Mouse (Mus musculus) layer of hippocampus, adult 9-10 months (tissue): Measurements from ENCODE around the gene Ptpn13.

Experiments used
- DNase-seq: peaks from one replicate; pipeline ENCODE4 v3.0.0; 2022; ENCODE audit warnings: low spot score

Ptpn13 gene

DNA sequence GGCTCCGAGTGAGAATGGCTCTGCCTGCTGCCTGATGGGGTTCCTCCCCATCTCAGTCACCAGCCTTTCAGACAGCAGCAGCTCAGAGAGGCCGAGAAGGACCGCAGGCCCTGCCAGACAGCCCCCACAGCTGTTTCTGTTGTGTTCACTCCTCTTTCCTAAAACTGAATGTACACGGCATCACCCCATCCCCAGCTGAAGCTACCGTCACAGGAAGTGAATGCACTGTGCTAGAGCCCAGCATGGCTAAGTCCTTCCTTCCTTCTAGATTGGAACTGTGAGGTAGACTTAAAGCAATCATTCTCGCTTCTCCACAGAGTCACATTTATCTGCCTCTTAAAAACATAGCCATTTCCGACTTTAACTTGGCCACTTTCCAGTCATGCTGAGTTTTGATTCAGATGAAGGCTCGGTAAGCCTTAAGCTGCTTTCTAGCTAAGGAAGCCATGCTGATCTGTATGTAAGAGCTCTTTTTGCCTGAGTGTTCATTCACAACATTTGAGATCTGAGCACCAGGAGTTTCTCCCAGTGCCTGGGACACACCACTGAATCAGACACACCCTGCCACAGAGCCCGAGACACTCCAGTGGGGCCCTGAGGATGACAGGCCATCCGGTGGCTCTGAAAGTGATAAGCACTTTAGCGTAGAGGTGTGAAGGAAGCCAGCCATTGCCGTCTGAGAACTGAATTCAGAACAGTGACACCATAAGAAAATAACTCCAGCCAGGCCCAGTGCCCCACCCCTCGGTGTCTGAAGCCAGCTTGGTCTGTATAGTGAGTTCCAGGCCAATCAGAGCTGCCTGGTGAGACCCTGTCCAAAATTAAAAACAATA is 170.6 kb downstream of the Ptpn13 start:
- no peak for DNase-seq

DNA sequence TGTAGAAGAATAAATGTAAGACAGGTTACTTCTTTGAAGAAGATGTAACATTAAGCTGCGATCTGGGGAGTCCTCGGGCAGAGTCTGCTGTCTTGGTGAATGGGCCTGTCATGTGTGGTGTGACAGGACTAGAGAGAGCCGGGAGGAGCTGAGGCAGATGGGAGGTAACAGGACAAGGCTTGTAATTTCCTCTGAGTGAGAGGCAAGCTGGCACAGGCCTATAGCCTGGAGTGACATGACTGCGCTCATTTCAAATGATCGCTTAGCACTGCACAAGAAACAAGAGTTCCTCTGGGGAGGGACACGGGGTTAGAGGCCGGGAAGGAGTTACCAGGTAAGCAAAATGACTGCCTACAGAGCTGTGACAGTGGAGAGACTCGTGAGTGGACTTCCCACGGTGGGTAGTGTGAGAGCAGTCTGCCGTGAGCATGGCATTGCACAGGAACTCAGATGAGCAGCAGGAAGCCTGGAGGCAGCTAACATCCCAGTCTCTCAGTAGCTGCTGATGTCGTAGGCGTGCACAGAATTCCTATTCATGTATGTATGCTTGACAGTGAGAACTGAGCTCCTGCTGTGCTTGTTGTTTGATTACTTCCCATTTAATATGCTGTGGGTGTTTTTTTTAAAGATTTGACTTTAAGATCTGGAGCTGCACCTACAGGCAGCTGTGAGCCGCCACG is 171.6 kb downstream of the Ptpn13 start:
- DNase-seq = no peak

DNA sequence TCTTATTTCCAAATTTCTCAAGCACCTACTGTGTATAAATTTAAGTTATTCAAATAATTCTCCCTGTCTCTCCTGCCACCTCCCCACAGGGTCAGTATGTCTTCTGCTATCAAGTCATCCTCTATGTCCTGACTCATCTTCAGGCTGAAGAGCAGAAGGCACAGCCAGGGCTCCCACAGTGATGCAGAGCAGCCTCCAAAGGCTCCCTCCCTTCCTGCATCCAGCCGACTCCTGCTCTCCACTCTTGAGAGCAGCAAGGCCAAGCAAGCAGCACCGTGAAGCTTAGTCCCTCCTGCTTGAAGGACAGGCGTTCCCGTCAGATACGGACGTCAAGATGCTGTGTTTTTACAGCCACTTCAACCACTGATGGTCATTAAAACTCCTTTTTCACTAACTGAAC is 172.6 kb downstream of the Ptpn13 start:
- no peak for DNase-seq

DNA sequence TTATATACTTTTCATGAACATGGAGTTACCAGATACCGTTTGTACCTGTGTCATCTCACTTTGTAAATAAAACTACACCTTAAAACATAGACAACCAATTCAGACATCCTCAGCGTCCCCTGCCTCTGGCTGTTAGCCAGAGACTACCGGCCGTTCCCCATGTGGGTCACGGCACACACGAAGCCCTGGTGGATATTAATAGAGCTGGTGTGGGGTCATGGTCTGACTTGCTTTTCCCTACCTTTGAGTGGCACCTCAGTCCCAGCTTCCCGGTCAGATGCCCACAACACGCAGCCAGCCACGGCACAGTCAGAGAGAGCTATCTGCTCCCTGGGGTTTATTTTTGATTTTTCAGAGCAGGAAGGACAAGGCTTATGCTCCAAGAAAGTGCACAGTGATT is 173.3 kb downstream of the Ptpn13 start:
- DNase-seq = no peak

DNA sequence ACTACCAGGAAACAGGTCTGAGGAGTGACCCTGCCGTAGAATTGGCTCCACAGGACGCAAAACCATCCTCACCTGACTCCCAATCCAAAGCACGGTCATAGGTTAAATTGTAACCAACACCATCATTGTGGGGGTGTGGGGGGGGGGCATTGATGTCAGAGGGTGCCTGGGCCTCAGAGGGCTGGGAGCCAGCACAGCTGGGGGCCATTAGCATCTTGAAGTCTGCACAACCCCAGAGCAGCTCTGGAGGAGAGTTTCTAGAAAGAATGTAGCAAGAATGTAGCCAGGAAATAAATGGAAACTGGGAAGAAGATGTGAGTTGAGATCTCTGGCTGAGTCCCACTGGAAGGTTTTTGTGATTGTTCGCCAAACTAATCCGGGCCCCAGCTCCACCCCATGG is 173.9 kb downstream of the Ptpn13 start:
- no peak for DNase-seq

DNA sequence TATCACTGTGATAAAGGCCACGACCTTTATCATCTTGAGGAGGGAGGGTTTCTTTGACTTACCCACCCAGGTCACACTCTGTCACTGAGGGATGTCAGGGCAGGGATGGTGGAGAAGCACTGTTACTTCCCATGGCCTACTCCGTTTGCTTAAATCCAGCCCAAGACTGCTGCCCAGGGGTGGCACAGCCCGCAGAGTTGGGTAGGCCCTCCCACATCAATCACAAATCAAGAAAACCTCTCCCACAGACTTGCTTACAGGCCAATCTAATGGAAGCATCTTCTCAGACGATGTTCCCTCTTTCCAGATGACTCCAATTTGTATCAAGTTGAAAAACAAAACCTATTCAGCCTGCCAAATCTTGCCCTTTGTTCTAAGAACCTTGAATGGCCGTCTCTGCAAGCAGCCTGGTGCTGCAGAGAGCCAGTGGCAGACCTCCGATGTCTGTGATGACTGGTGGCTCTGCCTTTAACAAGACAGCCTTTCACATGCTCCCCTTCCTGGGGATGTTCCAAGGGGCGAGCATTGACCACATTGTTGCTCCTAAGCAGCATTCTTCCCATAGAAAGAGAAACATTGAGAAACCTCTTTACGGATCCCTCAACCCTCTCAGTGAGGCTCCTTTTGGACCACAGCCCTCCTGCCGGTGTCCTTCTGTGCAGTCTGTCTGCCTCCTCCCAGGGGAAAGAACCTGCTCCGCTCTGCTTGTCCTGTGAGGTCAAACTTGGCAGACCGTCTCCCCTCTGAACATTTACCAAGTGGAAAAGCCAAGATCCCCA is 178.3 kb downstream of the Ptpn13 start:
- DNase-seq = no peak

DNA sequence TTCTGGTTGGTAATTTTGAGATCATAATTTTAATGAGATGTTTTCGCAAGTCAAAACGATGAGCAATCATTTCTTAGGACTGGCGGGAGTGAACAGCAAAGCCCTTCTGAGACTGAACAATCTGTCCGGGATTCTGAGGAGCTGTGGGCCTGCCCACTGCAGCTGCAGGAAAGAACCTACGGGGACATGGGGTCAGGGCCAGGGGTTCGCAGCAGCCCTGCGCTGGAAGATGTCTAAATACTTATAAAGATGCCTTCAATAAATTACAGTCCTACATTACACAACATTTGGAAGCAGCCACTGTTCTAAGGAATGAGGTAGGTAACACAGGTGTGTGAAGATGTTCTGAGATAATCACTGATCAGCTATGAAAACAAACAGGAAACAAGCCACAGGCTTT is 180.7 kb downstream of the Ptpn13 start:
- no peak for DNase-seq

DNA sequence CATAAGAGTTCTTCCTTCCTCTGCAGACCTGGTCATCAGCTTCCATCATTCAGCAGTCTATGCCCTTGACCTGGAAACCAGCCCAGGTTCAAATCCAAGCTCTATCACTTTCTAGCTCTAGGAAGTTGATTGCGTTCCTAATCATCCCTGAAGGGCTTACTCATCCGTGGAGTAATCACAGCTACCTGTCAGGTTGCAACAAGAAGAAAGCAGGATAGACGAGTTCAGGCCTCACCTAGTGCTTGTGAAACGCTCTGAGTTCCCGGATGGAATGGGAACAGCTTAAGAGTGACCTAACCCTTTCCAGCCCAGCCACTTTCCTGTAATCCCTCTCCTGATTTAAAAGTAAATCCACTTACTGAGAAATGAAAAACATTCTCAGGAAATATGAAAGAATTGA is 185.2 kb downstream of the Ptpn13 start:
- no peak for DNase-seq

DNA sequence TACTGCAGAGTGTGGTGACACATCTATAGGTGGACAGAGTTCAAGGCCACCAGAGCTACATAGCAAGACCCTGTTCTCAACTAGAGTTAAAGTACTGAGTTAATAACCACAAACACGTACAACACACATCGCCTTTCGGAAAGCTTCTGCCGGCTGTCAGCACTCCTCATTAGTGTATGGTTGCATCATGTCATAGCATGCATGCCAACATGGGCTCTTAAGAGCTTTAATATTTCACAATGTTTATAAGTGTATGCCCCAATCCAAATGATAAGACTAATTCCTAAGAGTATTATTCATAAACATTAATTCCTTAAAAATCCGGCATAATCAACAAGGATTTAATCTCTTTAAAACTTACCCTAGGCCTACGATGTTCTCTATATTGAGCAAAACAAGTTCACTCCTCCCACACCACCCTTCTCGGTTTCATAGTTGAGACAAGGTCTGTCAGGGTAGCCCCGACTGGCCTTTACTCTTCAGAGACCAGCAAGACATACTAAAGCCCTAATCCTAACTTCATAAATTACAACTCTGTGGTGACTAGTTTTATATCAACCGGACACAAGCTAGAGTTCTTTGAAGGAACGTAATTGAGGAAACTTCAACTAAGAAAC is 186.0 kb downstream of the Ptpn13 start:
- DNase-seq = no peak

DNA sequence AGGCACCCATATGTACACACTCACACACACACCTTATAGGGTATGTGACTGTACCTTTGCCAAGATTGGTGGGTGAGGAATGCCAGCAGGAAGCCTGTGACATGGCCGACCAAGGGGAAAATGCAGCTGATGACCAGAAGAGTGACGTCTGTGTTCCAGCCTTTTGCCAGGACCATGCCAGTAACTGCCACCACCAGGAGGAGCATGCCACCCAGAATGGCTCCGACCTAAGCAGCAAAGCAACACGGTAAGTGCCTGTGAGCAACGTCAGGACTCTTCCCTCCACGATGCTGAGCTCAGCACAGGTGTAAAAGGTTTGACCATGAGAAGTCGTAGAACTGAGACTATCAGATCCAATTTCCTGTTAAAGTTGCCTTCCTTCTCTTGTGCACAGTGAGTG is 187.3 kb downstream of the Ptpn13 start:
- DNase-seq = no peak

DNA sequence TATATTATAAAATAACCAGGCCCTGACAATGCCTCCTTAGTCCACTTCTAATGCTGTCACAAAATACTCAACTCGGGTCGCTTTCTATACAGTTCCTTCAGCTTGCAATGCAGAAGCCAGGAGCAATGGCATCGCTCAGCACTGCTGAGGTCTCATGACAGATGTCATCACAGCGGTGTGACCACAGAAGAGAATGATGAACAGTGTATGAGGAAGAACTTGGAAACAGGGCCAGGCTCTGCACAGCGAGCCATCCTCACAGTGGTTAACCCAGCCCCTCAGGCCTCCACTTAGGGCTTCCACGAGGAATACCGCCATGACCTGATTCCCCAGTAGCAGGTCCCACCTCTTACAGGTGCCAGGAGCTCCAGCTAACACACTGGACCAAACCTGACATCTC is 189.4 kb downstream of the Ptpn13 start:
- no peak for DNase-seq

DNA sequence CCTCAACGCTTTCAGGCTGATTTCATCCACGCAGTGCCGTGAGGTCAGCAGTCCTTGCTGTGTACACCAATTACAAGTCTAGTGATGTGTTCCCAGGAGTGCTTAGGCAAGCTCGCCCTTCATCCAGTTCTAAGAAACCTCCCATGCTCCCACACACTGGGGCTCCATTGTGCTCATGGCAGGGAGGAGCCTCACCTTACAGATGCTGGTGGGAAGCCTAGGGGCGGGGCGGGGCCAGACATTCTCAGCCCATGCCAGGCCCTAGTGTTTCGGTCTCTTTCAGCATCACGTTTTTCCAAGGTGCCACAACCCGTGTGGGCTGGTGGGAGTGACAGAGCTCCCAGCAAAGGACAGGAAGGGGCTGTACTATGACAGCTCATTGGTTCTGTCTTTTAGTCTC is 192.2 kb downstream of the Ptpn13 start:
- DNase-seq = no peak

DNA sequence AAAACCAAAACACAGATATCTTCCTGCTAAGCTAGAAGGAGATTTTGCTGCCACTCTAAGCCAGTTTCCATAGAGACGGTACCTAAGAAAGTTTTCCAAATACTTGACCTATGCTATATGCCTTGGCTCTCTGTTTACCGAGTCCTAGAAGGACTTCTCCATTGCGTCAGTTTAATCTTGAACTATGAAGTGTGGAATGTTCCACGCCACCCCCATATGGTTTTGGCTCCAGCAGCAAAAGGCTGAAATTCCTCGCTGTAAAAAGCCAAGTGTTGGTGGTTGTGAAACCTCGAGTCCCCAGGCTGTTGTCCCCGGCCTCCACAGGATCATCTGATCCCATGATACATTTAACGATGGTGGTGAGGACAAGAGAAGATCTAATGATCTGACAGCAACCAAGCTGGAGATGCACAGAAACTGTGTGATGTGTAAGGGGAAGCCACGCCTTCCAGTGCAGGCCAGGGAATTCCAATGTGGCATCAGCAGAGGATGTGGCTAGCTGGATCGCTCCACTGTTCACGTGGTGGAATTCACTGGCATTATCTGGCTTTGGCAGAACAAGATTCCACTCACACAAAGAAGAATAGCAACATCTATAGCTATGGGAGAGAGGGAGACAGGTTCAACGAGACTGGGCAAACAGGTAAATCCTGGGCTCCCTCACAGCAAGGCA is 195.4 kb downstream of the Ptpn13 start:
- no peak for DNase-seq

DNA sequence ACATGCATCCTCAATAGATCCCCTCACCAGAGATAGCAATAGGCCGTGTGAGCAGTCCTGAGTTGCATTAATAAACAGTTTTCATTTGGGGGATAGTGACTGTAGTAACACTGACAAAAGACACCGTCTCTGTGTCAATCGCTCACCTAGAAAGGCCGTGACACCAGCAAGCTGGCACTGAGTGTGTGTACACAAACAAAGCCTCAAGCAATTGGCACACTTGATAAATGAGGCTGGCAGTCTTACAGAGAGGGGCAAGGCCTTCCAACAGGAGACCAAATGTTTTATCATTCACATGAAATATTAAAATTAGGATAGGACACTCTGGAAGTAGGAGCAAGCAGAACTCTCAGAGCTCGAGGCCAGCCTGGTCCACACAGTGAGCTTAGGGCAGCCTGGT is 197.3 kb downstream of the Ptpn13 start:
- no peak for DNase-seq

DNA sequence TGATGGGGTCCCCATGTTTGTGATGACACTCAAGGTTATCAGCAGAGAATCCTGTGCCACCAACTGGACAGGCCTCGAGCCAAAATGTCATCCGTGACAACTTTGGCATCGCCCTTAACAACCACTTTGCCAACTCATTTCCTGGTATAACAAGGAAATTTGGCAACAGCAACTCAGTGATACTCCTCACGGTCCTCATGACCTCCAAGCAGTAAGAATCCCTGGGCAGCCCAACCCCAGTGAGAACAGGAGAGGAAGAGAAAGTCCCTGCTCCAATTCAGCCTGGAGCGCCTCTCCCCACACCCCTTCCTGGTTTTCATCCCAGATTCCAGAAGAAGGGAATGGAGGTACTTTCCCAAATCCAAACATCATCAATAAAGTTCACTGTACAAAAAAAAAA is 199.8 kb downstream of the Ptpn13 start:
- no peak for DNase-seq

DNA sequence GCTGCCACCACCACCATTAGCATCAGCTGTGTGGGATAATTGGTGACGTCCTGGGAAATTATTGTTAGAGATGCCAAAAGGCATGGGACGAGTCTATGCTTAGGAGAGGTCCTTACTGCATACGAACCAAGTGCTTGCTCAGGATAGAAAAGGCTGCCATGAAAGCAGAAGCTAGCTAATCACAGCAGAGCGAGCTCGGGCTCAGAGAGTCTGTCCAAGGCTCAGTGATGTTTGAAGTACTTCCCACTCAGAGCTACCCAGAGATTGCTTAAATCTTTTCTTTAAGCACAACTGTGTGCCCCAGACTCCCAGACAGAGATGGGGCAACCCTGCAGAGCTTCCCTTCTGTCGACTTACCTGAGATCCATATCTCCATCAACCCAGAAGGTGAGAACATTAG is 203.5 kb downstream of the Ptpn13 start:
- no peak for DNase-seq

DNA sequence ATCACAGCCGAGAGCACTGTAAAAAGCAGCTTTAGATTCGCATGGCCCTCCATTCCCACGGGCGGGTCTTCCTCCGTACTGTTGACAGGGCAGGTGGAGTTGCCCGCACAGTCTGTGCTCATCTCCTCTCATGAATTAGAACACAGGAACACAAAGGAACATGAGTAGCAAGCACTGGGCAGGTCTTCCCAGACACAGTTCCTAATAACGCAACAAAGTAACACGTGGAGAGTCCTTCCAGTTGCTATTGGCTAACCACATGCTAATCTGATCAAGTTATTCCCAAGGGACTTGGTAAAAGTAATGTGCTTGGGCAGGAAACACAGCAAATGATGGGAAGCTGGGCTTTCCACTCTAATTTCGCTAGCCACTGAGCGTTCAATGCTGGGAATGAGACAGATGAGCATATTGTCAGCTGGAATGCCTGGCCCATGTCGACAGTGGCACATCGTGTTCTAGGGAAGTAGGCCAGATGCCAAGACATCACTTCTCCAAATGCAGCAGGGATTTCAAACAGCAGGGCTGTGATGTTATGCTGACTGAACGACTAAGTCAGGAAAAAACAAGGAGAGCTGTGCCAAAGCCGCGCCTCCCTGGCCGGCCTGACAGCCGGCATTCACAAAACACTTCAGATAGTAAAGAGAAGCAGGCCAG is 204.2 kb downstream of the Ptpn13 start, which contains the start of gene Slc10a6:
TSS of gene Slc10a6 (minus strand) at position 293 of the 654 bp plus-strand sequence.
- DNase-seq = peak; percentile 65

DNA sequence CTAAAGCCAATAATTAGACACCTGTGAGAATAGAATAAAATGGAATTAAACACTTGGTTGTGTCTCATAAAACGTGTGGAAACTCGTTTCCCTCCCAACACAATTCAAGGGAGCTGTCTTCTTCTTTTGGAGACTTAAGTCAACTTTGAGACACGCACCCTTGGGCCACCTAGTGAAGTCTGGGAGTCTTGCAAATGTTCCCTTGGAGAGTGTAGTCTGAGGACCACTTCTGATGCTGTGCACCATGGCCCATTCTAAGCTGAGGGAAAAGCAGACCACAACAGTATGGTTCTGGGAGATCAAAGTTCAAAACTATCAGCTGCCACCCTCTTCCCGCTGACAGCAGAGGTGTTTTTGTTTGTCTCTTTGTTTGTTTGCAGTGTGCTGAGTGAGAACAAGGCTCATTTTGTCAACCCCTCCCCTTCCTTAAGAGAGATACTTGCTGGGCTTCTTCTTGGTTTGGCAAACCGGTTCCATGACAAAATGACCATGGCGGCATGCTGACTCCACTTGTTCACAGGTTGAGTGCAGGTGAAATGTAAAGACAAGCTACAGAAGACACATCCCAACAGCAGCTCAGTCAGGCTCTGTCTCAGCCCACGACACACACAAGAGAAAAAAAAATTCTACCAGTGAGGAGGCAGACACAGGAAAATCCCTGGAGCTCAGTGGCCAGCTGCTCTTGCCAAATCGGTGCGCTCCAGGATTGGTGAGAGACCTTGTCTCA is 205.0 kb downstream of the Ptpn13 start:
- no peak for DNase-seq

DNA sequence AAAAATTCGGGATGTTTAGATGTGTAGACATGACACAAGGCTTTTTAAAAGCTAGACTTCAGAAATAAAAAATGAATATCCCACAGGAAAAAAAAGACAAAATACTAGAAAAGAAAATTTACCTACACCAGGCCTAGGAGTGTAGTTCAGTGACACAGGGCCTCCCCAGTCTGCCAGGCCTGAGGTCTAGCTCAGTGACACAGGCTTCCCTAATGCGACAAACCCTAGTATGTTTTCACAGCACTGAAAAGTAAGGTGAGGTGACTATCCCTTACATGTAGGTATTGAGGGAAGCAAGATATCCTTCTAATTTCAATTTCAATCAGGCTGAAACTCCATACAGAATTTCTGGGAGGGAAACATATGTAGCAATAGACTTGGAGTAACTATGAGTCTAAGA is 212.2 kb downstream of the Ptpn13 start:
- DNase-seq = no peak

DNA sequence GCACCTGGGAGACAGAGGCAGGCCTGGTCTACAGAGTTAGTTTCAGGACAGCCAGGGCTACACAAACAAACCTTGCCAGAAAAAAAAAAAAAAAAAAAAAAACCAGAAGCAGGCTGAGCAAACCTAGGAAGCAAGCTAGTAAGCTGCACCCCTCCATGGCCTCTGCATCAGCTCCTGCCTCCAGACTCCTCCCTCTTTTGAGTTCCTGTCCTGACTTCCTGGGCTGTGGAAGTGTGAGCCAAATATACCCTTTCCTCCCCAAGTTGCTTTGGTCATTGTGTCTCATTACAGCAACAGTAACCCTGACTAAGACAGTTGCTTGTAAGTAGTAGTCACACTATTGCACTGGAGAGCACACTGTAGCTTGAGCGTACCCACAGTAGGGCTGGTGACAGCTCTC is 219.2 kb downstream of the Ptpn13 start:
- DNase-seq = no peak

DNA sequence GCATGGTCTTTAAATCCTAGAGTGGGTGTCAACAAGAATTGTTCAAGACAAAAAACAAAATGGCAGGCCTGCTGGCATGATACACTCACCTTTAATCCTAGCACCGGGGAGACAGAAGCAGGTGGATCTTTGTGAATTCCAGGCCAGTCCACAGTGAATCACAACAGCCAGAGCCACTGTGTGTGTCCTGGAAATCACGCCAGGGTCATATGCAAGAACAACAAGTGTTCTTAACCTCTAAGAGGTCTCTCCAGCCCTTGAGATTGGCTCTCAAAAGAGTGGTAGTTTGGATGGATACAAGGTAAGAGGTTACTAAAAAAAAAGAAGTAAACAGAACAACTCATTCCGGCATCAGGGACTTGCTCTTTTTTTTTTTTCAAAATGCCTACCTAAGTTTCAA is 222.3 kb downstream of the Ptpn13 start:
- no peak for DNase-seq
